Mouse (Mus musculus): Measurements from ENCODE around the gene Tram2. TPM values are rescaled to one million over a fixed set of nuclear protein-coding genes. Genes with fewer than 3 reads are reported as not detected.

Tram2 gene
- polyA plus RNA-seq, 1 experiment from 2014 or later = 7.2 TPM

GRCm38 (mm10) chr1:21014463-21014862 lies 64.6 kb downstream of the Tram2 start:
- H3K4me2 ChIP-seq (ENCODE audit: low read length) = no peak overlapping the region
- H3K27ac ChIP-seq = no peak overlapping the region
- no peaks in the 10 kb centered on the region for H3K9me3 ChIP-seq (replicated peaks; ENCODE audit: low read length)
- H3K4me3 ChIP-seq (replicated peaks; ENCODE audit: low read depth, low read length) = no peak overlapping the region
- H3K9ac ChIP-seq (ENCODE audit: low read depth, low read length) = no peak overlapping the region
- TF ChIP-seq CTCF (IDR thresholded peaks at IDR 0.05; ENCODE audit: low read depth) = no peak
- DNase-seq (ENCODE audit: low spot score) = no peak
- H3K36me3 ChIP-seq (ENCODE audit: insufficient read depth, low read length) = peaks cover 18% of the 10 kb centered on the region; the same call in 1 of the 2 replicates
- peak; percentile 95 for ATAC-seq (replicated peaks; ENCODE audit: low FRiP score, low read depth)
- H3K4me1 ChIP-seq (replicated peaks; ENCODE audit: insufficient read depth, low read length) = no peaks in the 10 kb centered on the region
- WGBS = 44% methylated on average over 8 of the region's 8 CpGs
- no peaks in the 10 kb centered on the region for H3K27me3 ChIP-seq (ENCODE audit: insufficient read depth, low read length)

- Histone ChIP-seq H3K27me3 (ENCODE audit: insufficient read depth, low read length) (no peaks in the 10 kb centered on the region), H3K36me3 (ENCODE audit: insufficient read depth, low read length) (peaks cover 25% of the 10 kb centered on the region; the same call in 1 of the 2 replicates), H3K4me3 (replicated peaks; ENCODE audit: low read depth, low read length) (no peak overlapping the region), H3K9ac (ENCODE audit: low read depth, low read length) (no peak overlapping the region), H3K4me2 (ENCODE audit: low read length) (no peak overlapping the region), H3K4me1 (replicated peaks; ENCODE audit: insufficient read depth, low read length) (no peaks in the 10 kb centered on the region), H3K9me3 (replicated peaks; ENCODE audit: low read length) (no peaks in the 10 kb centered on the region), H3K27ac (peak overlapping the region; percentile 5; the same call in 1 of the 2 replicates)
- 57% methylated on average over 6 of the region's 6 CpGs for WGBS
- DNase-seq (ENCODE audit: low spot score) (peak; percentile 10), ATAC-seq (replicated peaks; ENCODE audit: low FRiP score, low read depth) (no peak)
- TF ChIP-seq CTCF (IDR thresholded peaks at IDR 0.05; ENCODE audit: low read depth) = no peak
Observed at GRCm38 (mm10) chr1:21010282-21010800, 68.7 kb downstream of the Tram2 start.

- WGBS = 59% methylated on average over 4 of the region's 4 CpGs
- no peak overlapping the region for H3K4me2 ChIP-seq (ENCODE audit: low read length)
- H3K27me3 ChIP-seq (ENCODE audit: insufficient read depth, low read length) = no peaks in the 10 kb centered on the region
- H3K27ac ChIP-seq = no peak overlapping the region
- peaks cover 32% of the 10 kb centered on the region; the same call in 1 of the 2 replicates for H3K36me3 ChIP-seq (ENCODE audit: insufficient read depth, low read length)
- TF ChIP-seq CTCF (IDR thresholded peaks at IDR 0.05; ENCODE audit: low read depth) = no peak
- no peak overlapping the region for H3K4me3 ChIP-seq (replicated peaks; ENCODE audit: low read depth, low read length)
- ATAC-seq (replicated peaks; ENCODE audit: low FRiP score, low read depth) = no peak; the same call in 1 of the 2 replicates
- H3K9ac ChIP-seq (ENCODE audit: low read depth, low read length) = no peak overlapping the region
- DNase-seq (ENCODE audit: low spot score) = peak; percentile 14
- H3K4me1 ChIP-seq (replicated peaks; ENCODE audit: insufficient read depth, low read length) = no peaks in the 10 kb centered on the region
- H3K9me3 ChIP-seq (replicated peaks; ENCODE audit: low read length) = no peaks in the 10 kb centered on the region
Observed at GRCm38 (mm10) chr1:21008891-21009290, 70.1 kb downstream of the Tram2 start.

DNA sequence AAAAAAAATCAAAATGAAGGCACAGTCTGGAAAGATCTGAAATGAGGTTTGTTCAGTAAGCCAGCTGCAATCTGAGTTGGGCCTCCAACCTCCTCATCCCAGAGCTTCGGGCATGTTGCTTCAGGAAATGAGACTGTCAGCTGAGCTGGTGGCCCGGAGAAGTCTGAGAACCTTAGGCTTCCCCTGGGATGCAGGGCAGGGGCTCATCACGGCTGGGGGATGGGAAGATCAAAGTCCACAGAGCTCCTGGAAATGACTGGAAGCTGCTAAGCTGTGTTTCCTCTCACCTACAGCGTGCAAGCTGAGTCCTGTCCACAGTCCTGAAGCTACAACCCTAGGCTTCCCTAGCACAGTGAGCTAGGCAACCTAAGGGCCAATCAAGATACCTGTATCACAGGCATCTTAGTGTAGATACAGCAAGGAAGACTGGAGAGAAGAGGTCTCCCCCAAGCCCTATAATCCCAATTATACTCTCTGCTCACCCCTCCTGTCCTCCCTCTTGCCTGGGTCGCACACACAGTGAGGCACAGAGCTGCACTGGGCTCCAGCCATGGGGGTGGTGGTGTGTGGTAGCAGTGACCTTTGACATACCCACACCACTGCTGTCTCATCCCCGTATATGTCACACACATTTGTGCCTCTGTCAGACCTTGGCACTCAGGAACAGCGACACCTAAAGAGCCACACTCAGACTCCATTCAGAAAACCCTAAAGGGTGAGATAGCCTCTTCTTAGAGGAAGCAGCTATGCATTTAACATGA lies 70.9 kb downstream of the Tram2 start:
- ATAC-seq (replicated peaks; ENCODE audit: low FRiP score, low read depth) (no peak), DNase-seq (ENCODE audit: low spot score) (no peak)
- peaks cover 39% of the 10 kb centered on the region; the same call in 1 of the 2 replicates for H3K36me3 ChIP-seq (ENCODE audit: insufficient read depth, low read length)
- TF ChIP-seq CTCF (IDR thresholded peaks at IDR 0.05; ENCODE audit: low read depth) = no peak
- H3K4me3 ChIP-seq (replicated peaks; ENCODE audit: low read depth, low read length) = no peak overlapping the region
- H3K4me2 ChIP-seq (ENCODE audit: low read length) = no peak overlapping the region
- H3K4me1 ChIP-seq (replicated peaks; ENCODE audit: insufficient read depth, low read length) = no peaks in the 10 kb centered on the region
- WGBS = 42% methylated on average over 7 of the region's 7 CpGs
- no peak overlapping the region for H3K9ac ChIP-seq (ENCODE audit: low read depth, low read length)
- H3K27me3 ChIP-seq (ENCODE audit: insufficient read depth, low read length) = no peaks in the 10 kb centered on the region
- H3K27ac ChIP-seq = no peak overlapping the region
- H3K9me3 ChIP-seq (replicated peaks; ENCODE audit: low read length) = no peaks in the 10 kb centered on the region

DNA sequence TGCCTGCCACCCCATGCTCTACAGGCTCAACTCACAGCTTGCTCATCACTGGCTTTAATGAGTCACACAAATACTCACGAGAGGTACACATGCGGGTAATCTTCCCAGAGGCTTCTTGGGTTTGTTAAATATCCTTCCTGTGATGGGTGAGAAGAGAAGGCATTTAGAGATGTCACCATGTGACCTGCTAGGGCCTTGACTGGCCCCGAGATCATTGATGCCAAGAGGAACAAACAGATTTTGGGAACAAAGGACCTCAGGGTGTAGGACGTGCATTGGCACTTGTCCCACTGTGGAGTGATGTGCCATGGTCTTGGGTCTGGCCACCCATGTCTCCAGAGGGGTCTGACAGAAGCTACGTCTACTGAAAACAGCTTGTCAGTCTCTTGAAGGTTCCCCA lies 72.3 kb downstream of the Tram2 start:
- Histone ChIP-seq H3K4me3 (replicated peaks; ENCODE audit: low read depth, low read length) (no peak overlapping the region), H3K4me1 (replicated peaks; ENCODE audit: insufficient read depth, low read length) (no peaks in the 10 kb centered on the region), H3K27me3 (ENCODE audit: insufficient read depth, low read length) (no peaks in the 10 kb centered on the region), H3K9me3 (replicated peaks; ENCODE audit: low read length) (no peaks in the 10 kb centered on the region), H3K4me2 (ENCODE audit: low read length) (no peak overlapping the region), H3K9ac (ENCODE audit: low read depth, low read length) (no peak overlapping the region), H3K27ac (no peak overlapping the region), H3K36me3 (ENCODE audit: insufficient read depth, low read length) (peaks cover 47% of the 10 kb centered on the region; the same call in 1 of the 2 replicates)
- 93% methylated on average over 5 of the region's 5 CpGs for WGBS
- ATAC-seq (replicated peaks; ENCODE audit: low FRiP score, low read depth) (no peak), DNase-seq (ENCODE audit: low spot score) (no peak)
- no peak for TF ChIP-seq CTCF (IDR thresholded peaks at IDR 0.05; ENCODE audit: low read depth)

GRCm38 (mm10) chr1:21004596-21004995 lies 74.4 kb downstream of the Tram2 start:
- WGBS = 78% methylated on average over 8 of the region's 8 CpGs
- H3K9me3 ChIP-seq (replicated peaks; ENCODE audit: low read length) = no peaks in the 10 kb centered on the region
- no peak overlapping the region for H3K4me2 ChIP-seq (ENCODE audit: low read length)
- H3K4me3 ChIP-seq (replicated peaks; ENCODE audit: low read depth, low read length) = no peak overlapping the region
- H3K4me1 ChIP-seq (replicated peaks; ENCODE audit: insufficient read depth, low read length) = no peaks in the 10 kb centered on the region
- H3K9ac ChIP-seq (ENCODE audit: low read depth, low read length) = no peak overlapping the region
- H3K27ac ChIP-seq = no peak overlapping the region
- TF ChIP-seq CTCF (IDR thresholded peaks at IDR 0.05; ENCODE audit: low read depth) = no peak
- peaks cover 47% of the 10 kb centered on the region for H3K36me3 ChIP-seq (ENCODE audit: insufficient read depth, low read length)
- ATAC-seq (replicated peaks; ENCODE audit: low FRiP score, low read depth) (no peak), DNase-seq (ENCODE audit: low spot score) (no peak)
- no peaks in the 10 kb centered on the region for H3K27me3 ChIP-seq (ENCODE audit: insufficient read depth, low read length)

All from kidney, postnatal 0 days (tissue).